ENCODE assay signal across 8 mouse cellular contexts in genomic region chr3:39220707-39221034, GRCm38 (mm10).
DNase-seq lines count a peak whose midpoint lies in the region; ATAC-seq and TF ChIP-seq lines count a peak whose summit lies in the region.

No protein-coding gene starts in this region.

- peak; percentile 52 for ATAC-seq in intestine, embryonic 16.5 days
- ATAC-seq in intestine, embryonic 15.5 days: no peak; the same call in 1 of the 2 replicates
- ATAC-seq in midbrain, embryonic 14.5 days (ENCODE audit: low FRiP score, low TSS enrichment): 0 out of 2 replicates have a peak, but pooled peaks have one; percentile 20
- ATAC-seq in megakaryocyte progenitor cell, adult 5-6 weeks (replicated peaks; ENCODE audit: poor library complexity): no peak

- TF ChIP-seq CTCF in kidney, adult 2 months (conservative IDR thresholded peaks at IDR 0.05; ENCODE audit: insufficient read depth, insufficient read length, low read depth, low read length): 0 out of 2 replicates have a peak, but pooled peaks have one; percentile 13

- no peaks in the 10 kb centered on the region for H3K9me3 ChIP-seq in intestine, embryonic 16.5 days (ENCODE audit: control insufficient read depth, low read length)
- no peaks in the 10 kb centered on the region for H3K9me3 ChIP-seq in intestine, embryonic 15.5 days
- no peaks in the 10 kb centered on the region for H3K9me3 ChIP-seq in midbrain, embryonic 14.5 days (ENCODE audit: control insufficient read depth, low read length)

- no peak overlapping the region for H3K4me2 ChIP-seq in intestine, embryonic 16.5 days (ENCODE audit: low read depth, low read length)
- H3K4me2 ChIP-seq in intestine, embryonic 15.5 days (replicated peaks): no peak overlapping the region
- H3K4me2 ChIP-seq in midbrain, embryonic 14.5 days (ENCODE audit: low read length): no peak overlapping the region

- H3K4me3 ChIP-seq in intestine, embryonic 16.5 days (ENCODE audit: low read length): no peak overlapping the region
- no peak overlapping the region for H3K4me3 ChIP-seq in intestine, embryonic 15.5 days (replicated peaks)
- no peak overlapping the region for H3K4me3 ChIP-seq in kidney, adult 2 months (ENCODE audit: insufficient read depth, low read depth, low read length)
- no peak overlapping the region for H3K4me3 ChIP-seq in midbrain, embryonic 14.5 days (replicated peaks; ENCODE audit: low read depth, low read length)

- H3K27me3 ChIP-seq in intestine, embryonic 16.5 days (replicated peaks; ENCODE audit: control insufficient read depth, insufficient read depth, low read length): no peaks in the 10 kb centered on the region
- no peaks in the 10 kb centered on the region for H3K27me3 ChIP-seq in intestine, embryonic 15.5 days (replicated peaks)
- no peaks in the 10 kb centered on the region for H3K27me3 ChIP-seq in kidney, adult 2 months (replicated peaks; ENCODE audit: control insufficient read depth, insufficient read depth, low read length)
- no peaks in the 10 kb centered on the region for H3K27me3 ChIP-seq in midbrain, embryonic 14.5 days (ENCODE audit: control insufficient read depth, insufficient read depth, low read length)

- no peaks in the 10 kb centered on the region for H3K4me1 ChIP-seq in intestine, embryonic 16.5 days (ENCODE audit: control insufficient read depth, insufficient read depth, low read length)
- 0 out of 2 replicates have a peak, but pooled peaks cover 4% of the 10 kb centered on the region for H3K4me1 ChIP-seq in intestine, embryonic 15.5 days (replicated peaks)
- no peaks in the 10 kb centered on the region for H3K4me1 ChIP-seq in kidney, adult 2 months (ENCODE audit: control insufficient read depth, insufficient read depth, low read length)
- peaks cover 8% of the 10 kb centered on the region for H3K4me1 ChIP-seq in midbrain, embryonic 14.5 days (ENCODE audit: control insufficient read depth, insufficient read depth, low read length)

- no peaks in the 10 kb centered on the region for H3K36me3 ChIP-seq in intestine, embryonic 16.5 days (ENCODE audit: control insufficient read depth, insufficient read depth, low read length)
- H3K36me3 ChIP-seq in intestine, embryonic 15.5 days: no peaks in the 10 kb centered on the region
- H3K36me3 ChIP-seq in kidney, adult 2 months (ENCODE audit: control insufficient read depth, insufficient read depth, low read length): no peaks in the 10 kb centered on the region
- H3K36me3 ChIP-seq in midbrain, embryonic 14.5 days (ENCODE audit: control insufficient read depth, insufficient read depth, low read length): no peaks in the 10 kb centered on the region

- no peak for TF ChIP-seq POLR2A in kidney, adult 2 months (IDR thresholded peaks at IDR 0.05; ENCODE audit: low read depth, low read length)

- 43% methylated on average over 2 of the region's 2 CpGs for WGBS in intestine, embryonic 16.5 days
- 45% methylated on average over 2 of the region's 2 CpGs for WGBS in intestine, embryonic 15.5 days
- 49% methylated on average over 2 of the region's 2 CpGs for WGBS in kidney, adult 2 months
- 16% methylated on average over 2 of the region's 2 CpGs for WGBS in midbrain, embryonic 14.5 days

- DNase-seq in heart, adult 18-20 months: peak; percentile 26 to 64
- DNase-seq in kidney, adult 2 months: peak; percentile 59
- DNase-seq in midbrain, embryonic 14.5 days: peak; percentile 34
- no peak for DNase-seq in cerebellum, adult 18-20 months
- no peak for DNase-seq in gastrocnemius, adult 8-10 months (ENCODE audit: low spot score in 2 of 2)

- no peak overlapping the region for H3K9ac ChIP-seq in intestine, embryonic 16.5 days (ENCODE audit: low read depth, low read length)
- H3K9ac ChIP-seq in intestine, embryonic 15.5 days: no peak overlapping the region
- H3K9ac ChIP-seq in midbrain, embryonic 14.5 days (replicated peaks; ENCODE audit: low read length): no peak overlapping the region

- no peak overlapping the region for H3K27ac ChIP-seq in intestine, embryonic 16.5 days (ENCODE audit: low read length)
- no peak overlapping the region for H3K27ac ChIP-seq in intestine, embryonic 15.5 days
- 0 out of 2 replicates have a peak overlapping the region, but pooled peaks have one; percentile 6 for H3K27ac ChIP-seq in kidney, adult 2 months (ENCODE audit: insufficient read depth, low read depth, low read length)
- no peak overlapping the region for H3K27ac ChIP-seq in midbrain, embryonic 14.5 days (replicated peaks; ENCODE audit: low read depth, low read length)

Comparison
In these comparisons a context has a peak if more than half of its experiments do, and no peak if none do; other contexts are left out.
1. ATAC-seq: peak in intestine, embryonic 16.5 days (single experiment) and midbrain, embryonic 14.5 days (single experiment); none in intestine, embryonic 15.5 days (single experiment) and megakaryocyte progenitor cell, adult 5-6 weeks (single experiment).
2. DNase-seq: peak in heart, adult 18-20 months (2 of 2), kidney, adult 2 months (single experiment) and midbrain, embryonic 14.5 days (single experiment); none in cerebellum, adult 18-20 months (0 of 2) and gastrocnemius, adult 8-10 months (0 of 2).